Mouse (Mus musculus) R1 (cell line): ENCODE data around the gene Npy2r.

ENCODE experiments used
- DNase-seq: peaks from one replicate; pipeline ENCODE4 v3.0.0-alpha.2; 2018; ENCODE audit warnings: low read depth, low spot score

Npy2r gene

DNA sequence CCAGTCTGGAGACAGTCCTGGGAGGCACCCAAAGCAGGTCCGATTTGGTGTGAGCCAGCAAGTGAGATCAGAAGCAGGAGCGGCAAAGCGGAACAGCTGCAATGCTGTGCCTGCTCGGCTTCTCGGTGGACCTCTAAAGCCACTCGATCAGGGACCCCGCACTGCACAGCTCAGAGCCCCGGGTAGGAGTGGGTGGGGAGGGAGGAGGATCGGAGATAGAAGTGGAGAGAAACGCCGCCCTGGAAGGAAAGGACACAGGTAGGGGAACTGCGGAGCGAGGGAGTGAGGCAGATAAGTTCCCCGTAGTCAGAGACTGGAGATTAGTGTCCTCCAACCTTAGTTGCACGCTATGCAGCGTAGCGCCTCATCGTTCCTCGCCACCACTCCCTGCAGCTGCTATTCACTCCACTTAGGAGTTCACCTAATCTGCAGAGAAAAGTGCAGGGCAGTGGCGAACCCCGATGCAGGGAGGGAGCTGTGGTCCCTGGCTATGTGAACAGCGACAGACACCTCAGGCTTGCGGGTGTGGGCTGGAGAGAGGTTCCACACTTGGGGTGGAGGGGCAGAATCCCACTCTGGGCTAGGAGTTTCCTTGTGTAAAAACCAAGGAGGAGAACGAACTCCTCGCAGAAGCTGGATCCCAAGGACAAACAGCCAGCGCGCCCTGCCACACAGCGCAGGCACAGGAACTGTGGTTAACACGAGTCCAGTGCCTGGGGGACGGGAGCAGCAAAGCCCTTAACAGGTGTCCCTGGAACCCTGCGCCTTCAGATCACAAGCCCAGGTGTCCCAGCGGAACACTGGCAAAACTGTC is at the start of gene Npy2r:
Gene Npy2r (minus strand): TSS at position 177 of the 814 bp plus-strand sequence.
- peak; percentile 41 for DNase-seq

DNA sequence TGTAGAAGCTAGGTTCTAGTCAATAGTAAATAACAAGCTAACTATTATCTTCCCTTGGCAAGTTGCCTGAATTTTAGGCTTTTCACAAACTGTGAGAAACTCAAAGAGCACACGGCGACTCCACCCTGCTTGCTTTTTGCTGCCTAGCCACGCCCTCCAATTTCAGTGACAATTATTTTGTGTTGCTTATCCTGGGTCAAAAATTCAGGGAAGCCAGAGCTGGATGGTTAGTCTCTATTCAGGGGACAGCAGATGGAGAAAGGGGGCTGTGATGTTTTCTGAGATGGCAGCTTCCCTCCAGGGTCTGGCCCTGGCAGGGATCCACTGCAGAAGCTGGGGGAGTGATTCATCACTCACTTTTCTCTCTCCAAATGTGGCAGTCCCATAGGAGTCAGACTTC is 9.9 kb upstream of the Npy2r start:
- no peak for DNase-seq

DNA sequence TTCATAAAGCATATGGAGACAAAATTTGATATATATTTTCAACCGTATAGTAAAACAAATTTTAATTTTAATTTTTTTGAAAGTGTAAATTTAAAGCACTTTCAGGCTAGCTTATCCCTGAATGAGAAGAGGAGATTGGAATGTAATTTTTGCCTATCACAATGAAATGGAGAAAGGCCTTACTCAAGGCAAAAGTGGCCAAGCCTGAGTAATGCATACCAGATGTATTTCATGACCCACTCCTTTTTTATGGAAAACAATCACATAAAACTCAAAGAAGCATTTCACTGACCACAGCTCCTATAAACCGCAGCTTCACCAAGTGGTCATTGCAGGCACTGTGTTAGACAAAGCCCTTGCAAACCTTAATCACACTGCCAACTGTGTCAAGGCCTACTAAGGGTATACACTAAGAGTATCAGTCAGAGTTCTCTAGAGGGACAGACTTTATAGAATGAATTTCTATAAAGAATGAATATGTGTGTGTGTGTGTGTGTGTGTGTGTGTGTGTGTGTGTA is 8.5 kb upstream of the Npy2r start:
- no peak for DNase-seq

DNA sequence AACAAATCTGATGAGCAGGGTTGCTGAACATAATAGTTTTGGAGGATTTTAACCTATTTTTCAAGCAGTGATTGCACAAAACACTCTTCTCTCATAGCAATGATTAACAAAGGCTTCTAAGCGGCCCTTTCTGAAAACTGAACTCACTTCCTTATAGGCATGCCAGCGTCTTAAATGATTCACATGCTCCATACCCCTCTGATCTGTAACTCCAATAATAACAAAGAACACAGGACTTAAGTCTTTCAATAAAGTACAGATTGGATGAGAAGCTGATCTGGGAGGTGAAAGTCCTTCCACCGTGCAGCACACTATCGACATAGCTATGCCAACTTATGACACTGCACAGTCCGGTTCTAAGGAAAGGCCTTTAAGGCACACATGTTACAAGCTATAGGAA is 2.0 kb upstream of the Npy2r start:
- DNase-seq = no peak

DNA sequence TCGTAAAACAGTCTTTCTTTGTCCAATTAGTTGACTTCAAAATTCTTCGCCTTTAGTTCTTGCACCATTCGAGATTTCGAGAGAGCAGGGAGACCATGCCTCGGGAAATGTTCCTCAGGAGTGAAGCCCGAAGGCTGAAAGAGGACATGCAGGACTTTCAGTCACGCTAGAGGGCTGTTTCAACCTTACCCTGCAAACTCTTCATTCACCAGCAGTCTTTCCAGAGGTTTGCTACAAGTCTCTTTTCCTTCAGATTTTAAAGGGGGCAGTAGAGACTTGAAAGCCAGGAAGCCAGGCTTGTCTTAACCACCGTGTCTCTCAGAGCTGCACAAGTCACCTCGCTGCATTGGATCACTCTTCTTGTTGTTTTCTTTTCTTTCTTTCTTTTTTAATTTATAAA is 869 bp upstream of the Npy2r start:
- peak; percentile 42 for DNase-seq

DNA sequence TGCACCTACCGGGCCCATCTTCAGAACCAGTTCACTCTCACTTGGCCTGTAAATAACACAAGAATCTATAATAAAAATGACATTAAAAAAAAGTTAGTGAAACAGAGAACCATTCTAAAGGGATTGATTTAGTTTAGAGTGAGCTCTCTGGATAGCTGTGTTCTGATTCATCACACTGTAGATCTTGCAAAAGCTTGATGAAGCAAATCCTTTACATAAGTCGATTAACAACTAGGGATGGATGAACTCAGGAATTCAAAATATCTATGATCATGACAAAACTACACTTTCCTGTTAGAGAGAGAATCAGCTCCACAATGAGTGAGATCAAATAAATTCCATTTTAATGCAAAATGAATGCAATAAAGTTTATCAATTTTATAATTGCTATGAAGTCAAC is 6.4 kb downstream of the Npy2r start:
- no peak for DNase-seq

DNA sequence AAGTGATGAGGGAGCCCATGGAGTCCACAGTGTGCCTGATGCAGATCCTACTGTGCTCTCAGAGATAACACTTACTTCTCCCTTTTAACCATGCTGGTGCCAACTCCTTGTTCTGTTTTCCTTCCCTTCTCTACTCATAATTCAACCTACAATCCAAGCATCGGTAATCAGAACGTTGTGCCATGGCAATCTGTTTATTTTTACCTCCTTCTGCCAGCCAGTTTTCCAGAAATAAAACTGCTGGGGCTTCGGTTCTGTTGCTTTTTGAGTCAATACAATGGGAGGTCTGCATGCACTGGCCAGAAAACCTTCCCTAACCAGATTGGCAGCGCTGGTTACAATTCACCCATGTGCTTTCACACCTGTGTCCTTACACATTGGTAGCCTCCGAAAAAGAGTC is 7.9 kb downstream of the Npy2r start:
- DNase-seq = no peak

DNA sequence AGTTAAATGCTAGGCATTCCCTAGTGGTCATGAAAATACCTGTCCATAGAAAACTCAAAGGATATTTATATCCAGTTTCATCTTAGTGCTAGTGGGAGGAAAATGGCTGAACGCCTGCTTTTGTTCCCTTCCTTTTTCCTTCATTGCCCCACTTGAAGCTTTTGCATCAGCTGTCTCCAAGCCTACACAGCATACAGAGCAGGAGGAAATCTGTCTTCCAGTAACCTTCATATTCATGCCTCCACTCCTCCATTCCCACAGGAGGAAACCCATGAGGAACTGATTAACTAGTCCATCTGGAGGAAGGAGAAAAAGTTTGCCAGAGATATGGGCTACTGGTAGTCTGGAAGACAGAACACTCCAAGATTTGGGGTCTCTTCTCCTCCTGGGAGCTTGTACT is 23.1 kb downstream of the Npy2r start:
- DNase-seq = no peak

DNA sequence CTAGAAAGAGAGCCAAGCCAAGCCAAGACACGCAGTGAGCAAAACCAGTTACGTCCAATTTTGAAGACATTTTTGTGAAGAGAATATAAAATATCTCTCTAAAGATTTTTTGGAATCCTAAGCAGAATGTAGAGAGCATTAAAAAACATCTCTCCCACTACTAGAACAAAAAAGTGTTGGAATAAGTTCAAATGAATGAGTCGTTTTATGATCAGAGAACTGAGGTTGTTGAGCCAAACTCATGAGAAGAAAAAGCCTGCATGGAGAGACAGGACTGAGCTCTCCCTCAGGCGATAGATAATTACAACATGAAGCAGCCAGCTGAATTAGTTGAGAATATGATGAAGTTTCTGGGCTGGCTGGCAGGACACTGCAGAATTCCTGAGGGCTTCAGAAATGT is 49.9 kb downstream of the Npy2r start:
- no peak for DNase-seq
